8 mouse cellular contexts compared by ENCODE assay signal in genomic region chr6:17694550-17694951, GRCm38 (mm10). TPM values are rescaled to one million over a fixed set of nuclear protein-coding genes. Genes with fewer than 3 reads are reported as not detected.
DNase-seq lines count a peak whose midpoint lies in the region; ATAC-seq lines count a peak whose summit lies in the region.

No protein-coding gene starts in this region.

- no peaks in the 10 kb centered on the region for H3K9me3 ChIP-seq in hindbrain, embryonic 13.5 days

- H3K4me3 ChIP-seq in hindbrain, embryonic 13.5 days, result peak overlapping the region; percentile 74
- H3K4me3 ChIP-seq in macrophage (ENCODE audit: inconsistent target), result peak overlapping the region; percentile 38

- no peaks in the 10 kb centered on the region for H3K36me3 ChIP-seq in hindbrain, embryonic 13.5 days
- no peaks in the 10 kb centered on the region for H3K36me3 ChIP-seq in macrophage (ENCODE audit: inconsistent target)

- peak; percentile 82 for DNase-seq in NIH3T3 (ENCODE audit: low read depth)
- peak; percentile 78 to 81 for DNase-seq in cerebellum, postnatal 10 days
- peak; percentile 31 to 34 for DNase-seq in frontal cortex, postnatal 14 days (ENCODE audit: low spot score in 2 of 2)
- peak; percentile 57 to 64 for DNase-seq in left cerebral cortex, adult 18-20 months (ENCODE audit: low spot score in 2 of 2)
- peak; percentile 64 for DNase-seq in right cerebral cortex, adult 18-20 months
- DNase-seq in urinary bladder, postnatal 25 days (ENCODE audit: low spot score), result peak; percentile 73

- peak overlapping the region; percentile 69 for H3K27ac ChIP-seq in hindbrain, embryonic 13.5 days
- 0 out of 2 replicates have a peak overlapping the region, but pooled peaks have one; percentile 7 for H3K27ac ChIP-seq in macrophage

- H3K27me3 ChIP-seq in hindbrain, embryonic 13.5 days, result 0 out of 2 replicates have a peak, but pooled peaks cover 12% of the 10 kb centered on the region

- no peaks in the 10 kb centered on the region for H3K79me2 ChIP-seq in macrophage (ENCODE audit: inconsistent target)

- peaks cover 12% of the 10 kb centered on the region for H3K4me1 ChIP-seq in hindbrain, embryonic 13.5 days (replicated peaks)

- ATAC-seq in hindbrain, embryonic 13.5 days (ENCODE audit: low FRiP score), result peak; percentile 90

- H3K9ac ChIP-seq in hindbrain, embryonic 13.5 days, result peak overlapping the region; percentile 80

- peak overlapping the region; percentile 85 for H3K4me2 ChIP-seq in hindbrain, embryonic 13.5 days

- 1% methylated on average over 46 of the region's 46 CpGs for WGBS in hindbrain, embryonic 13.5 days
- WGBS in macrophage (ENCODE audit: missing documents), result under 1% methylated on average over 46 of the region's 46 CpGs

RNA-seq across cellular contexts. Expression of gene St7, which starts 1.8 kb away (rescaled TPM):
- polyA plus RNA-seq in hindbrain, embryonic 13.5 days (2015; fragmentation: Nextera tagmentation; extraction: Ambion mirVana), result 56.1 and 57.8 TPM in 2 replicates
- 10 to 100 TPM; 32.3 to 38.6 TPM for total RNA-seq in left cerebral cortex, adult 18-20 months (2021)
- total RNA-seq in macrophage (2018; cell fraction: chromatin; rRNA removed), result 10 to 100 TPM; 10.4 to 96.7 (median 23.7) TPM
- 10 to 100 TPM in 2 of 26 experiments, 1 to 10 TPM in 24; 4.4 to 19.0 (median 6.4) TPM for total RNA-seq in macrophage (2018; cell fraction: cytosol; rRNA removed)
- 10 to 100 TPM; 11.1 to 78.2 (median 16.6) TPM for total RNA-seq in macrophage (2018; cell fraction: nucleus; rRNA removed)
- polyA plus RNA-seq in macrophage (2018), result 3.8 to 8.0 TPM (median 6.2 TPM) in 3 replicates

RNA-seq across cellular contexts. Expression of gene Capza2, which starts 58.5 kb away (rescaled TPM):
- polyA plus RNA-seq in hindbrain, embryonic 13.5 days (2015; fragmentation: Nextera tagmentation; extraction: Ambion mirVana), result 246 and 256 TPM in 2 replicates
- total RNA-seq in left cerebral cortex, adult 18-20 months (2021), result 100 to 1,000 TPM; 225 to 230 TPM
- total RNA-seq in macrophage (2018; cell fraction: chromatin; rRNA removed), result 100 to 1,000 TPM; 169 to 585 (median 381) TPM
- total RNA-seq in macrophage (2018; cell fraction: cytosol; rRNA removed), result 100 to 1,000 TPM; 319 to 575 (median 479) TPM
- total RNA-seq in macrophage (2018; cell fraction: nucleus; rRNA removed), result 100 to 1,000 TPM; 190 to 542 (median 371) TPM
- polyA plus RNA-seq in macrophage (2018), result 409 to 700 TPM (median 427 TPM) in 3 replicates

Comparison
In these comparisons a context has a peak if more than half of its experiments do, and no peak if none do; other contexts are left out.
1. Peak in every context shown above with its lines: DNase-seq, ATAC-seq, H3K4me3 ChIP-seq and H3K27ac ChIP-seq.